Mouse (Mus musculus) C2C12 (cell line): ENCODE data around the gene Plppr2.

Experiments
- CTCF ChIP-seq: IDR thresholded peaks from one replicate; pipeline ENCODE4 v1.5.1; 2011; ENCODE audit not compliant: control insufficient read depth, insufficient read depth, insufficient read length
- MAX ChIP-seq: IDR thresholded peaks from one replicate; pipeline ENCODE4 v1.6.1; 2011; ENCODE audit warnings: mild to moderate bottlenecking, control low read depth
- MYOG ChIP-seq: IDR thresholded peaks from one replicate; pipeline ENCODE4 v1.6.1; 2011; ENCODE audit not compliant: control insufficient read depth, insufficient read length; ENCODE audit errors: extremely low read depth
- USF1 ChIP-seq: IDR thresholded peaks from one replicate; pipeline ENCODE4 v1.6.1; 2011; ENCODE audit warnings: low read depth, mild to moderate bottlenecking, control low read depth, moderate library complexity

DNA sequence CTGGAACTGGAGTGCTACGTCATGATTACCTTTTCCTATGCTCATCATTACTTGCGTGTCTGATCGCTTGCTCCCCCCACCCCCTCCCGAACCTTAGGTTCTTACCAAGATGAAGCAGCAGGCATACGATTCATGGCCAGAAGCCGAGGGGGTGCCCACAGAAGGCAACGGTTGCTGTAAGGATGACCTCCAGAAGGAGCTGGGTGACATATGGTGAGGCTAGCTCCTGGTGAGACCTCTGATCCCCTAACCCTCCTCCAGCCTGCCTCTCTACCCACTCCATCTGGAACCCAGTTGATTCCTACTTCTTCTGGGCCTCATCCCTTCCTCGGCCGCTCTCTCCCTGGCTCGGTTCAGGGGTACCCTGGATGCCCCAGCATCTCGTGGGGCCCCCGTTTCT, 2.8 kb upstream of the Plppr2 start:
- no peak for TF ChIP-seq CTCF
- no peak for TF ChIP-seq MYOG
- no peak for TF ChIP-seq USF1
- no peak for TF ChIP-seq MAX
